Mouse (Mus musculus) midbrain, embryonic 15.5 days (tissue): ENCODE measurements around the gene Slc6a21. TPM values are rescaled to one million over a fixed set of nuclear protein-coding genes. Genes with fewer than 3 reads are reported as not detected.

Experiments used
- ATAC-seq: fragments of 200-750 bp; cut with Nextera tagmentation; replicated peaks from 2 replicates; pipeline ENCODE4 v1.8.0; 2017; ENCODE audit warnings: moderate TSS enrichment
- H3K27ac ChIP-seq: fragments of 300-500 bp; sonication (generic); 2 replicates; pipeline ENCODE4 v1.5.1; 2015; ENCODE audit warnings: mild to moderate bottlenecking, inconsistent platforms
- H3K27me3 ChIP-seq: fragments of 300-500 bp; sonication (generic); replicated peaks from 2 replicates; pipeline ENCODE4 v1.6.1; 2015; ENCODE audit warnings: inconsistent platforms
- H3K36me3 ChIP-seq: fragments of 300-500 bp; sonication (generic); replicated peaks from 2 replicates; pipeline ENCODE4 v1.6.1; 2015; ENCODE audit warnings: inconsistent platforms
- H3K4me1 ChIP-seq: fragments of 300-500 bp; sonication (generic); 2 replicates; pipeline ENCODE4 v1.6.1; 2015; ENCODE audit warnings: inconsistent platforms
- H3K4me2 ChIP-seq: fragments of 300-500 bp; sonication (generic); 2 replicates; pipeline ENCODE4 v1.6.1; 2015; ENCODE audit warnings: inconsistent platforms, mild to moderate bottlenecking, moderate library complexity
- H3K4me3 ChIP-seq: fragments of 300-500 bp; sonication (generic); 2 replicates; pipeline ENCODE4 v1.5.1; 2015; ENCODE audit warnings: mild to moderate bottlenecking, inconsistent platforms
- H3K9ac ChIP-seq: fragments of 300-500 bp; sonication (generic); 2 replicates; pipeline ENCODE4 v1.6.1; 2015; ENCODE audit warnings: mild to moderate bottlenecking, inconsistent platforms
- H3K9me3 ChIP-seq: fragments of 300-500 bp; sonication (generic); 2 replicates; pipeline ENCODE4 v1.6.1; 2016; ENCODE audit warnings: inconsistent platforms
- WGBS: fragments of 180-500 bp; shearing (Covaris S2); methylation state at CpG from one replicate; pipeline ENCODE4 v1.1.7; 2015; ENCODE audit warnings: mixed read lengths; 5-methylcytosine and 5-hydroxymethylcytosine counted together
- polyA plus RNA-seq: library from polyadenylated mRNA; unstranded; fragments of >200 nt; fragmentation: Nextera tagmentation; extraction: Ambion mirVana; gene quantifications from 2 replicates; pipeline ENCODE4 v1.2.1, GENCODE M21; 2015

Slc6a21 gene
- not detected in 2 replicates for polyA plus RNA-seq

DNA sequence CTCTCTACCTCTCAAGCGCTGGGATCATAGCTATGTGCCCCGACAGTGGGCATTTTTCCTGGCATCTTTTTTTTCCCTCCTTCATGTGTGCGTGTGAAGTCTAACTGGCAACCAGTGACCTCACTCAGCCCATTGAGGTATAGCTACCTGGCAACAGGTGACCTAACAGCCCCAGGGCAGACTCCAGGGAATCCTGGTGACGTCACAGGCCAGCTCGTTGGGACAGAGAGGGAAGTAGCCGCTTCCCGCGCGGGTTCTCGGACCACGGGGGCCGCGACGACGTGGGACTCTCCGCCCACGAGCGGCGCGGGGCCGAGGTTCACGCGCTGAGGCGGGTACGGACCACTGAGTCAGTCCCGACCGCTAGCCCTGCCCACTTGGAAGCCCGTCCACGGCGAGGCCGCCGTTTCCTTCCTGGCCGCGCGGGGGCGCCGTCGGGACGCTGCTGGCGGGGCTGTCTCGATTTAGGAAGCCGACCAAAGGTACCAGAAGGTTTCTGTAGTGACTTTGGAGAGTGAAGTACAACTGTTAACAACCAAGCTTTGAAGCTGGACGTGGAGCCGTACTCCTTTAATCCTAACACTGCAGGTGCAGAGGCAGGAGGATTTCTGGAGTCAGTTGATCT is at the start of gene Slc6a21:
Gene Slc6a21, plus strand, starts transcription at position 378 of the 625 bp plus-strand sequence.
- WGBS = 7% methylated on average over 44 of the region's 44 CpGs
- H3K9me3 ChIP-seq = no peaks in the 10 kb centered on the region
- H3K27me3 ChIP-seq = peaks cover 7% of the 10 kb centered on the region
- no peak for ATAC-seq
- peak within 1 kb of the TSS; percentile 49 for H3K4me2 ChIP-seq
- peaks cover 5% of the 10 kb centered on the region for H3K4me1 ChIP-seq
- H3K4me3 ChIP-seq = peak within 1 kb of the TSS; percentile 27
- H3K36me3 ChIP-seq = no peaks in the 10 kb centered on the region
- H3K27ac ChIP-seq = no peak within 1 kb of the TSS
- 0 out of 2 replicates have a peak within 1 kb of the TSS, but pooled peaks have one; percentile 31 for H3K9ac ChIP-seq

- Histone ChIP-seq H3K4me2 (no peak overlapping the region), H3K27me3 (no peaks in the 10 kb centered on the region), H3K27ac (no peak overlapping the region), H3K9ac (no peak overlapping the region), H3K4me1 (no peaks in the 10 kb centered on the region; the same call in 1 of the 2 replicates), H3K4me3 (no peak overlapping the region), H3K9me3 (no peaks in the 10 kb centered on the region), H3K36me3 (no peaks in the 10 kb centered on the region)
- no peak for ATAC-seq
- 92% methylated on average over 18 of the region's 18 CpGs for WGBS
Observed at GRCm38 (mm10) chr7:45228548-45228947, 48.8 kb upstream of the Slc6a21 start.

GRCm38 (mm10) chr7:45229046-45229445 is 48.3 kb upstream of the Slc6a21 start:
- Histone ChIP-seq H3K27me3 (0 out of 2 replicates have a peak, but pooled peaks cover 4% of the 10 kb centered on the region), H3K4me3 (no peak overlapping the region), H3K9me3 (no peaks in the 10 kb centered on the region), H3K4me2 (no peak overlapping the region), H3K27ac (no peak overlapping the region), H3K4me1 (peaks cover 5% of the 10 kb centered on the region), H3K36me3 (no peaks in the 10 kb centered on the region), H3K9ac (no peak overlapping the region)
- 96% methylated on average over 8 of the region's 8 CpGs for WGBS
- ATAC-seq = no peak

- 0 out of 2 replicates have a peak, but pooled peaks cover 7% of the 10 kb centered on the region for H3K27me3 ChIP-seq
- H3K9me3 ChIP-seq = no peaks in the 10 kb centered on the region
- 85% methylated on average over 7 of the region's 7 CpGs for WGBS
- H3K9ac ChIP-seq = no peak overlapping the region
- H3K36me3 ChIP-seq = no peaks in the 10 kb centered on the region
- peaks cover 9% of the 10 kb centered on the region for H3K4me1 ChIP-seq
- H3K4me2 ChIP-seq = no peak overlapping the region
- no peak overlapping the region for H3K4me3 ChIP-seq
- no peak overlapping the region for H3K27ac ChIP-seq
- no peak for ATAC-seq
Observed at GRCm38 (mm10) chr7:45229459-45230203, 47.7 kb upstream of the Slc6a21 start.

DNA sequence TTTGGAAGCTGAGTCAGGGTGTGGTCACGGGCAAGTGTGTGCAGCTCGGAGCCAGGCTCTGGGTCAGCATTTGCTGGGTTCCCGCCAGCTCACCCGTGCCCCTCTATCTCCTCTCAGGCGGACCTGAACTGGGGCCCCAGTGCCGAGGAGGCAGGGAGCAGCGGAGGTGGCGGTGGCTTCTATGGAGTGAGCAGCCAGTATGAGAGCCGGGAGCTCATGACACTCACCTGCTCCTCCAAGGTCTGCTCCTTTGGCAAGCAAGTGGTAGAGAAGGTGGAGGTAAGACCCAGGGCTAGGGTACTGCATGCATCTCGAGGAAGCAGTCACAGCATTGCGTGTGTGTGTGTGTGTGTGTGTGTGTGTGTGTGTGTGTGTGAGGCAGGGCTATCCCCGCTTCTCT is 46.1 kb upstream of the Slc6a21 start:
- Histone ChIP-seq H3K27ac (no peak overlapping the region), H3K4me2 (no peak overlapping the region), H3K4me1 (peaks cover 16% of the 10 kb centered on the region), H3K9ac (no peak overlapping the region), H3K27me3 (0 out of 2 replicates have a peak, but pooled peaks cover 7% of the 10 kb centered on the region), H3K36me3 (no peaks in the 10 kb centered on the region), H3K4me3 (no peak overlapping the region), H3K9me3 (no peaks in the 10 kb centered on the region)
- ATAC-seq = no peak
- 91% methylated on average over 12 of the region's 12 CpGs for WGBS

- H3K27ac ChIP-seq = no peak overlapping the region
- H3K27me3 ChIP-seq = 0 out of 2 replicates have a peak, but pooled peaks cover 7% of the 10 kb centered on the region
- H3K9me3 ChIP-seq = no peaks in the 10 kb centered on the region
- no peak overlapping the region for H3K4me2 ChIP-seq
- 90% methylated on average over 11 of the region's 11 CpGs for WGBS
- no peak overlapping the region for H3K9ac ChIP-seq
- no peaks in the 10 kb centered on the region for H3K36me3 ChIP-seq
- H3K4me3 ChIP-seq = no peak overlapping the region
- ATAC-seq = no peak
- peaks cover 16% of the 10 kb centered on the region for H3K4me1 ChIP-seq
Observed at GRCm38 (mm10) chr7:45231941-45232340, 45.4 kb upstream of the Slc6a21 start.

GRCm38 (mm10) chr7:45232716-45233465 is 44.4 kb upstream of the Slc6a21 start:
- Histone ChIP-seq H3K27me3 (0 out of 2 replicates have a peak, but pooled peaks cover 14% of the 10 kb centered on the region), H3K4me1 (peaks cover 16% of the 10 kb centered on the region), H3K4me3 (no peak overlapping the region), H3K9ac (no peak overlapping the region), H3K36me3 (no peaks in the 10 kb centered on the region), H3K27ac (no peak overlapping the region), H3K4me2 (no peak overlapping the region), H3K9me3 (no peaks in the 10 kb centered on the region)
- no peak for ATAC-seq
- WGBS = 71% methylated on average over 13 of the region's 13 CpGs

- 25% methylated on average over 20 of the region's 20 CpGs for WGBS
- Histone ChIP-seq H3K4me3 (no peak overlapping the region), H3K9me3 (no peaks in the 10 kb centered on the region), H3K4me1 (peaks cover 16% of the 10 kb centered on the region), H3K4me2 (peak overlapping the region; percentile 23; the same call in 1 of the 2 replicates), H3K9ac (no peak overlapping the region), H3K27me3 (0 out of 2 replicates have a peak, but pooled peaks cover 17% of the 10 kb centered on the region), H3K36me3 (no peaks in the 10 kb centered on the region), H3K27ac (no peak overlapping the region)
- no peak for ATAC-seq
Observed at GRCm38 (mm10) chr7:45233580-45234332, 43.6 kb upstream of the Slc6a21 start.

DNA sequence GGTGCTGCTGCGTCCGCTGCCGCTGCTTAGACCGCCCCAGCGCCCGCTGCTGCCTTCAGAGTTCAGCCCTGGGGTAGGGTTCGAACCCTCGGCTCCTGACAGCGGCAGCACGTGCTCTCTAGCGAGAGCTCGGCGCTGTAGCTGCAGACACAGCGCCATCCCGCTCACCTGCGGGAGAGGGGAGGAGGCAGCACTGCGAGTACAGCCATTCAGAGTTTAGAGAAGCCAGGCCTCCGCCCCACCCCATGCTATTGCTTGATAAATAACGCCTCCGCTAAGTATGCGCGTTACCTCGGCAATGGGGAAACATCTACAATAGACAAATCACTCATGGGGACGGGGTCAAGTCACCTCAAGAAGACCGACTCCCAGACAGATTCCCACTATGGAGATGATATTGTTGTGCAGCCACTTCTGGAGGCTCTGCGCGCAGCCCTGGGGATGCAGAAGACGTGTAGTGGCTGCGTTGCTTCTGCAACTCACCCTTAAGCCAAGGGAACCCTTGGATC is 42.9 kb upstream of the Slc6a21 start:
- no peaks in the 10 kb centered on the region for H3K36me3 ChIP-seq
- H3K27me3 ChIP-seq = 0 out of 2 replicates have a peak, but pooled peaks cover 22% of the 10 kb centered on the region
- no peak for ATAC-seq
- peak overlapping the region; percentile 23; the same call in 1 of the 2 replicates for H3K4me2 ChIP-seq
- H3K4me1 ChIP-seq = peaks cover 16% of the 10 kb centered on the region
- 9% methylated on average over 29 of the region's 29 CpGs for WGBS
- H3K9me3 ChIP-seq = no peaks in the 10 kb centered on the region
- H3K9ac ChIP-seq = no peak overlapping the region
- H3K27ac ChIP-seq = no peak overlapping the region
- H3K4me3 ChIP-seq = no peak overlapping the region

- WGBS = 6% methylated on average over 21 of the region's 21 CpGs
- Histone ChIP-seq H3K27me3 (0 out of 2 replicates have a peak, but pooled peaks cover 22% of the 10 kb centered on the region), H3K9me3 (no peaks in the 10 kb centered on the region), H3K27ac (peak overlapping the region; percentile 39), H3K36me3 (no peaks in the 10 kb centered on the region), H3K4me2 (peak overlapping the region; percentile 27), H3K4me3 (no peak overlapping the region), H3K4me1 (peaks cover 16% of the 10 kb centered on the region), H3K9ac (no peak overlapping the region)
- peak; percentile 79 for ATAC-seq
Observed at GRCm38 (mm10) chr7:45234922-45235571, 42.3 kb upstream of the Slc6a21 start.

GRCm38 (mm10) chr7:45235656-45236180 is 41.6 kb upstream of the Slc6a21 start:
- 32% methylated on average over 17 of the region's 17 CpGs for WGBS
- Histone ChIP-seq H3K9me3 (no peaks in the 10 kb centered on the region), H3K4me1 (peaks cover 20% of the 10 kb centered on the region), H3K27me3 (0 out of 2 replicates have a peak, but pooled peaks cover 22% of the 10 kb centered on the region), H3K36me3 (no peaks in the 10 kb centered on the region), H3K9ac (no peak overlapping the region), H3K27ac (peak overlapping the region; percentile 39), H3K4me2 (peak overlapping the region; percentile 27; the same call in 1 of the 2 replicates), H3K4me3 (no peak overlapping the region)
- no peak for ATAC-seq
